Mouse (Mus musculus): ENCODE data around the gene Ppfibp1.

Gene Ppfibp1

DNA sequence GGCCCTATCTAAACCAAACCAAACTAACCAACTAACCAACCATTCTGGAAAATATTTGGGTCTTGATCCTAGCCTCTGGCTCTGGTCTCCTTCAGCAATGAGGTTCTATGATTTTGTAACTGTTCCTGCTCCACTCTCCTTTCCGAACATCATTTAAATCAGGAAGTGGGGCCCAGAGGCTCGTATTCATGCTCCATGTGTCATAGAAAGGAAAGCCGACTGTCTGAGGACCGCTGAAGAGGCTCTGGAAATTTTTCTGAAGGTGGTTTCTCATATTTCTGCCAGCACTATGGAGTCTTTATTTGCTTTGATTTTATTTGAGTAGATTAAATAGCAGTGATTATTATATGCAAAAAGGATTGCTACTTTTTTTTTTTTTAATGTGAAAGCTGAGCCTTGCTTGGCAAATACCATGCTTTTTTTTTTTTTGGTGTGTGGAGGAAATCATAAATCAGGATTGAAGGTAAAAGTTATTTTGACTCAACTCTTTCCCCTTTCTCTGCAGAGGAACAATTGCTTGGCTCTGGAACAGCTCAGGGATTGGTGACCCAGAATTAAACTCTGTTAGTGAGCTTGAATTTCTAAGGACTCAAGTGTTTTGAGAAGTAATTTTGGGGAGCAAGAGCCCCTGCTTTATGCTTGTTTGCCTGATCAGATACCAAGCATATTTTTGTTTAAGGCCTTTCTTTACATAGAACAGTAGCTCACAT, 25.4 kb downstream of the Ppfibp1 start:
- DNase-seq (ENCODE audit: low read depth) = no peak

DNA sequence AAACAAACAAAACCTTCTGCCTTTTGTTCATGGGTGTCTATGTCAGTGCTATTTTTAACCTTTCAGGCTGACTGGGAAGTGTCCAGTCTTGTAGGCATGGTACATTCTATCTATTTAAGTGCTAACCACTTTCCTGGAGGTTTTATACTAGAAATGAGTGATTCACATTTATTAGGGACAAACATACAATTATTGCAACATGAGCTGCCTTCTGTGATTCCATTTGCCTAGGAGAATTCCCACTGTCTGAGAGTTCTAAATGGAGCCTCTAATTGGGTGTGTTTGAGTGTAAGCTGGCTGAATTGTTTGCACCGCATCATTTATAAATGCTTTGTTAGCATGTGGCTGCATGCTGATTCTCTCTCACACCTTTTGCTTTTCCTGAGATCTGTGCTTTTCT, 27.5 kb downstream of the Ppfibp1 start:
- DNase-seq (ENCODE audit: low read depth) = no peak

DNA sequence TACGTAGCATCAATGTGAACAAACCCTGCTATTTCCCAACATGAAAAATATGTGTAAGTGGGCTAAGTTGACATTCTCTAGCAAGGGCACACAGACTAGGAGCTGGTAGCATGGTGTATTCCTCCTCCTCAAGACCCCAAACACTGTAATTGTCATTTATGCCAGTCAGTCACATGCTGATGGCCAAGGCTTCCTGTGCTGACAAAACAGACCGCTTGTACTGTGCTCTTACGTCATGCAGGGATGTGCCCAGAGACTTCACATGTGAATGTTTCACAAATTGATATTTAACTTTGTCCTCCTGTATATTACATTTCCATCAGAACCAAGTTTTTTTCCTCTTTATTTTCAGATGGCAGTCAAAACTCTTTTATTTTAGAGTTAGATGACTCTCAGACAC, 29.1 kb downstream of the Ppfibp1 start:
- DNase-seq (ENCODE audit: low read depth) = no peak

DNA sequence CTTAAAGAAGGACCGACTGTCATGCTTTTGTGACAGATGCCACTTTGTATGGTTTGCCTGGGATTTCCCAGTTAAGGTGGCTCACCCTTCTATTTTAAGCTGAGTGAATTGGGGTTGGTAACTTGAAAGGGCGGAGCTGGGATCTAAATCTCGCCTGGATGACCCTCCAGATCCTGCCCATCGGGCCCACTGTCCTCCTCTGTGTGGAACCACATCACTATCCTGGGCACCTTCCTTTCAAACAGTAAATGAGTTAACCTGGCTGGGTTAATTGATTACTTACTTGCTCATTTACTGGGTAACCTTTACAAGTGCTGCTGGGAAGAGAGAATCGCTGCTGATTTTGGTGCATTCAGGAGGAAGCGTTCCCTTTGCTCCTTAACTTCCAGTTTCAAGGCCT, 30.1 kb downstream of the Ppfibp1 start:
- no peak for DNase-seq (ENCODE audit: low read depth)

DNA sequence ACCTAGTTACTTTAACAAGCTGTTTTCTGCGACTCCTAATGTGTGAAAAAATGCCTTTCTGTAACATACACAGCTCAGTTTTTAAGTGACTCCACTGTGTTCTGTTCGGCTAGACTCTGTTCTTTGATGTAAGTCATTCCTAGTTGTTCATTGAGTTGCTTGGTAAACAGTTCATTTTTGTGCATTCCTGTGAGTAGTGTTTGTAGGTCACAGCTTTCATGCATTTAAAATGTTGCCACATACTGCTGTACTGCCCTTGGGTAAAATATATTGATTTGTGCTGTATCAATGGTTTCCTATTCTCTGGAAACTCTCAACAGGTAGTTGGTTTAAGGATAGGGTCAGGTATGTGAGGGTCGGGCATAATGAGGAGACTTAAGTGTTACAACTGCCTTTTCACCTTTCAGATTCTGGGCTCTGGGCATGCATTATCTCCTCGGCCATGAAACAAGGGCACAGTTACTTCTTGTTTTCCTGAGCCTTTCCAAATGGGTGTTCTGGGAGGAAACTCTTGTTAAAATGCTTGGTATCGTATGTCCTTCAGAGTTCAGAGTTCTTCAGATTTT, 38.2 kb downstream of the Ppfibp1 start:
- DNase-seq (ENCODE audit: low read depth) = no peak

DNA sequence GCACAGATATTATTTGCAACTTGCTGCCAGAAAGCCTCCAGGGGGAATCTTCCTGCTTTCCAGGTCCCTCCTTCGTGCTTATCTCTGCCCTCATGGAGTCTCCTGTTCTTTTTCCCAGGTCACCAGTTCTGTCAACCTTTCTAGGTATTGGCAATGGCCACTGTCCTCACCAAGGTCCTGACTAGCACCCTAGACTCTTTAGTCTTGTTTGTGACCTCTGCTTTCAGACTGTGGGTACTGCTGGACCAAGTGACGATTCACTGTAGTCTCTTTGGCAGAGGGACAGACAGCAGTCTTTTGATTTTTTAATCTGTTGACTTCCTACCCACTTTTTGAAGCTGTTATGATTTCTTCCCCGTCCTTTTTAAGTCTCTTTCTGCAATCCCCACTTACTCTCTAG, 39.8 kb downstream of the Ppfibp1 start:
- no peak for DNase-seq (ENCODE audit: low read depth)

DNA sequence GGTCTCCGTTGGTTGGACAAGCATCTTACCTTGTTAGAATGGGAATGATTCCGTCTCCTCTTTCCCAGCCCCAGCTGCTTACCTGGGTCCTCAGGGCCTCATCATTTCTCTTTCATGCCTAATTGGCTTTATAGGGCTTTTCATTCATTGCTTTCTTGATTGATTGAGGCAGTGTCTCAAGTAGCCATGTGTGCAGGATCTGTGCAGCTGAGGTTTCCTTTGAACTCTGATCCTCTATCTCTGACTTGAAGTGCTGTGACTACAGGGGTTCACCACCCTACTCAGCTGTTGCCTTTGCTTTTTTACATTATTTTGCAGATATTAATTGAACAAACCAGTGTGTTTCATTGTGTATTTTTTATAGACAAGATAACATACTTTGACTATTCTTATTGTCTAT, 40.7 kb downstream of the Ppfibp1 start:
- DNase-seq (ENCODE audit: low read depth) = no peak

DNA sequence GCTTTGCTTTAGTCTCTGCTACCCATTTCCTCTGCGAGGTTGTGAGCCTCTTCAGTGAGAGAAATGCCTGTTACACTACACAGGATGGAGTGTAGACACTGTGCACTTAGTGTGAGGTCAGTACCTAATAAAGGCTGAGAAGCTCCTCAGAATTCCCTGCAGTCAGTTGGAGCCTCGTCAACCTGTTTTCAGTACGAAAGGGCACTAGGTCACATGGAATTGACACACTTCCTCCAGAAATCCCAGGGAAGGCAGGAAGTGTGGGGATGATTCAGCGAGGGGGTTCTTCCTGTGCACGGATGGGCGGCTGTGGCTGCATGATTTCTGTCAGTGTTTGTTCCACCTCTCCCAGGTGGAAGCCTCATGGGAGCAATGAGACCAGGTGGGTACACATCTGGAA, 44.8 kb downstream of the Ppfibp1 start:
- no peak for DNase-seq (ENCODE audit: low read depth)

DNA sequence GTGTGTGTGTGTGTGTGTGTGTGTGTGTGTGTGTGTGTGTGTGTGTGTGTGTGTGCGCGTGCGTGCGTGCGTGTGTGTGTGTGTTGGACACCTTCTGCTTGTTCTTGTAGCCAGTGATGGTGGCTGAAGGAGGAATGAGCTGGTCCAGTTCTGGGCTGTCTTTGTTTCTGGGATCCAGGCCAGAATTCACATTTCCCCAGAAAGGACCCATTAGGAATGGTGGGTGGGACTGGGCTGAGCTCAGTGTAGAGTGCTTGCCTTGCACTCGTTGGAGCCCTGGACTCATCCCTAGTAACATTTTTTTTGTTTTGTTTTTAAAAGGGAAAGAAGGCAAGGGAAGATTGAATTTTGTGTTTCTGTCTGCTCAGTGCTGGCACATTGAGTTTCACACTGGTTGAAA, 47.7 kb downstream of the Ppfibp1 start:
- DNase-seq (ENCODE audit: low read depth) = no peak

DNA sequence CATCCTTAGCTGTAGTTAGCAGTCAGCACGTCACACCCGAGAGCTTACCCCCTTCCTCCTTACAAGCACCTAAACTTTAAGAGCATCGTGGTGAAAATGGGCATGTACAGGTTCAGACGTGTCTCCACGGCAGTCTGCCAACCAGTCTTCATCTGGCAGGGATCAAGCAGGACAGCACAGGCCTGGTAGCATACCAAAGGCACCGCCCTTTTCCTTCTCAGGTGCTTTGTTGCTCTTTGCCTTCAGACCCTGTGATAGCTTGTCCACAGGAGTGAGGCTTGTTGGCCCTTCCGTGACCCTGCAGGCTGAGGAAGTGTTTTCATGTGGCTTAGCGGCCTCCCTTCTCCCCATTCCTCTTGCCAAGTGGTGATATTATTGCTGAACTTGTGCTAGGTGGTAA, 50.7 kb downstream of the Ppfibp1 start:
- no peak for DNase-seq (ENCODE audit: low read depth)

DNA sequence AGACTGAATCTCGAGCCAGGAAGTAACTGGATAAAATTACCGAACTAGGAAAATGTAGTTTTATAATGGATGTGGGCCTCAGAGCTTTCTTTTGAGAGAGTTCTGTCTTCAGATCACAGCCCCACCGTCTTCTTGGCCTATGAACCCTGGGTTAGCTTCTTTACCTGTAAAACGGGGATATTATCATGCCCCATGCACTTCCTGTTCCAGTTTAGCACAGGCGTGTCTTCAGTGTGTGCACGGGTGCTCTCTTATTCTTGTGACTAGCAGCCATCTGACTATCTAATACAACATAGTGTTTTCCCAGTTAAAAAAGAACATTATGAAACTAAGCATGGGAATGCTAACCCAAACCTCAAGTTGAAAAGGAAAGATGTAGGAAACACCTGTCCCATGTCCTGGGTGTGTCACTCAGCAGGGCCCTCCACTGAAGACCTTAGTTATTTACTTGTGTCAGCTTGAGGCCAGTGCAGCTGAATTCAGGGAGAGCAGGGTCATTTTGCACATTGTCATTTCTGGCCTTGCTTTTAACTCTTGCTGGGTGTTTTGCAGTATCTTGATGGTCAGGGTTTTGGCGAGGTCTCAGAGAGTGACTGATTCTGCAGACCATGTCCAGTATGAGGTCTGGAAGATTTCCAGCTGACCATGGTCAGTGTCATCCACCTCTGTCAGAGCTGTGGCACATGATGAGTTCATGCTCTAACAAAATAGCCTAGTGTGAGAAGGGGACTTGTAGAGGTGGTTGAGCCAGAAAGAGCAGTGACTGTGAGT, 53.4 kb downstream of the Ppfibp1 start:
- DNase-seq (ENCODE audit: low read depth) = no peak

DNA sequence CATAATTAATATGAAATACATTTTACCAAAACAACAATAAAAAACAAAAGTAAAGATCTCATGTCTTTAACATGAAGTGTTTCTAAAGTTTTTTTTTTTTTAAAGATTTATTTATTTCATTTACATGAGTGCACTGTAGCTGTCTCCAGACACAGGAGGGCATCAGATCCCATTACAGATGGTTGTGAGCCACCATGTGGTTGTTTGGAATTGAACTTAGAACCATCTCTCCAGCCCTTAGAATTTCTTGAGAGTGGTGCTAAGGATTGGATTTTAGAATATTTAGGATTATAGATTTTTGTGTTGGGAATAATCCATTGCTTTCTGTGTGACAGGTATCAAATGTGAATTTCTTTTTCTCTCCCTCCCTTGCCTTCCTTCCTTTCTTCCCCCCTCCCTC, 55.7 kb downstream of the Ppfibp1 start:
- no peak for DNase-seq (ENCODE audit: low read depth)

DNA sequence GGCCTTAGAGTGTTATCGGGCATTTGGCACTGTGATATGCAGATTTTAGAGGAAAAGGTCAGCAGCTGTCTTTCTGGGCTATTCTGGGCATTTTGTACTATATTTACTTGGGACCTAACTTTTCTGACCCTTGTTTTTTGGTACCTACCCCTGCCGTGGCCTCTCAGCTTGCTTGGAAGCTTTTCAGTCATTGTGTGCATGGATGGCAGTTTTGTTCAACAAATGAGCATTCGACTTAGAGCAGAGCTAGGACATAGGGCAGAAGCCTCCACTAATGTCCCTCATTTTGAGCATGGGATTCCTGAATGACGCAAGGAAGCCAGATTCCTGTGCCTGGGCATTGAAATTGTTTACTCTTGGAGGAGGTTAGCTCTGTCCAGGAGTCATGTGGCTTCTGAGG, 56.5 kb downstream of the Ppfibp1 start:
- no peak for DNase-seq (ENCODE audit: low read depth)

DNA sequence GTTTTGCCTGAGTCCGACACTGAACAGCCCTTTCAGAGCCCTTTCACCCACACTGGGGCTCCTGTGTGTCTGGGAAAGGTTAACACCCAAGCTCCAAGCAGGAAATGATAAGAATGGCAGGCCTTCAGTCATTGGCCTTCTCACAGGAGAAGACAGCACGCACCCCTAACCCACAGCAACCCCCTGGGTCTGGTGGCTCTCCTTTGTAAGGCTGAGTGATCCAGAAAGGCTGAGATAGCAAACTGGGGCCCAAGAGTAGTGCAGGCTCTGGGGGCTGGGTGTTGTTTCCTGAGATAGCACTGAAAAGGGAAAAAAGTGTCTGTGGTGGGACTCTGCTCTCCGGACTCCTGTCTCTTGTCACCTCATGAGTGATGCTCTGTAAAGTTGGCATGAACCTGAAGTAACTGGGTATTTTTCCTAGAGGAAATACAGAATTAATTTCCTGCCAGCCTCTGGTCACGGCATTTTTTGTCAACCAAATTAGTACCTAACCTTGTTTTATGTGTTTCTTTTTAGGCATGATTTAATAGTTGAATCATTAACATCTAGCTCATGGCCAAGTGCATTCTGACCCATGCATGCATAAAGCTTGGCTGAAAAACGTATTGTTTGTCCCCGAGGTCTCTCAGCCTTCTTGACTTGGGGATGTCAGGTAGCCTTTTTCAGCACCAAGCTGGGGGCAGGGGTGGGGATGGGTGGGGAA, 58.2 kb downstream of the Ppfibp1 start:
- no peak for DNase-seq (ENCODE audit: low read depth)

DNA sequence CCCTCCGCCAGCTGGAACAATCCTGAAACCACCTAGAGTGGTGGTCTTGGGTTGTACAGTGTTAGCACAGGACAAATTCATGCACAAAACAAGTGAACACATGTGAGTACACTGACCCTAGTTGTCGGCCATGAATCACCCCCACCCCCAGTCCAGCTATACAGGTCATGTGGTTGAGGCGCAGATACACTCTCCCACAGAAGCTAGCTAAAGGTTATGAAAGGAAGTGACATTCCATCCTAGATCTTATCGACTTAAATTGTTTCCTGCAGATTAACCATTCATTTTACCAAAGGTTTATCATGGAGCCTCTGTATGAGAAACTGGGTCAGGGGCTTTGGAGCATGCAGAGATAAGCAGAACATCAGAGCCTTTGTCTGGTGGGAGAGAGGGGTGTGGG, 58.9 kb downstream of the Ppfibp1 start:
- no peak for DNase-seq (ENCODE audit: low read depth)

DNA sequence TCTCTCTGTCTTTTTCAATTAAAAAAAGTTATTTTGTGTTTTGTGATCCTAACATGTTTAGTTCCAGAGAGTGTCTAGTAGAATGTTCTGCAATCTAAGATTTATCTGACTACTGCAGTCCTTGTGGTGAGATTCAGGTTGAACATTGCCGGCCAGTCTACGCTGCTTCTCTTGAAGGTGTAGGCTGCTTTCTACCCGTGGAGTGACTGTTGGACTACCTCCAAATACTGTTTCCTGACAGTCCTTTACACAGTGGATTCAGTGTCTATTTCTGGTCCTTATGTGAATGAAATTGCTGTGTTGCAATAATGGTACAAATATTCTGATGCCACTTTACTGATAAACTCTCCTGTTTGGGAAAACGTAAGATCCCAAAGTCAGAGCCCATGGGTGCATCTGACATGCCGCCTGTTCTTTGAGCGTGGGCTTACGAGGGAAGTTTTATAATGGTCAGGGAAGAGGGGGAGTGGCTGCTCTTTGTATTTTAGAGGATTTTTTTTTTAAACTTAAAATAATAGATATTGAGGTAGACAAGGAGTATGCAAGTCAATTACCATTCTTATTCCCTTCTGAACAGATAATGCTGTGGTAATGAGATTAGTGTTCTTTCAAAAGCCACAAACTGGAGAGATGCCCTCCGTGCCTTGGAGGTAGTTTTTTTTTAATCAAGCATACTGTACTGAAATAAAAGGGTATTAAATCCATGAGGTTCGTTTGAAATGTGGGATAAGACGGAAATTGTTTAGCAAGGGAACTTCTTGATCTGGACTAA, 61.6 kb downstream of the Ppfibp1 start:
- no peak for DNase-seq (ENCODE audit: low read depth)

DNA sequence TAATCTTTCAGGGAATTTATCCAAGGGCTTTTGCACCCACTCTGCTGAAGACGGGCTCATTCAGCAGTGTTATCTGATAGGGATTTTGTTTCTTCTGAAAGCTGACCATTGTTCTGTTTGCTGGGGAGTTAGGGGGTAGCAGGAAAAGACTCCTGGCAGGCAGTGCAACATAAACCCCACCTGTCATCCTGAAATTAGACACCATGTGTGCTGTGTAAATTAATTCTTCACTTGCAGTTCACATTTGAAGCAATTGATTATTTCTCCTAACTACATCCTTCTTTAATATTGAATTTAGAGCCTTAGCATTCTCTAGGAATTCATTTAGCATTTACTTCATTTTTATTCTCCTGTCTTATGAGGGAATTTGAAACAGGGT, 62.2 kb downstream of the Ppfibp1 start:
- no peak for DNase-seq (ENCODE audit: low read depth)

DNA sequence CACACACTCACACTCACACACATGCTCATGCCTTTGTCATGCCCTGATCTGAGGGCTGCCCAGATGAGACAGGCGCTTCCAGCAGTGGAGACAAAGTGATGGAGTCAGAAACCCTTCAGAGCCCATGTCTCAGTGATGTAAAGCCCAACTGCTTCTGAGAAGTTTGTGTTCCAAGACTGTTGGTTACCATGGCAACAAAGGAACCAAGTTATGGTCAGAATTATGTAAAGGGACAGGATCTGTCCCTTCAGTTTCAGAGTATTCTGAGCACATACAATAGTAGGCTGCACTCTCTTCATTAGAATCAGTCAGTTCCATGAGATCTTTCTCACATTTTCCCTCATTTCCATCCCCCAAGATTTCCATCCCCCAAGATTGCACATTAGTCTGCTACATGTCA, 66.0 kb downstream of the Ppfibp1 start, which contains the start of gene 1700034J05Rik:
1700034J05Rik (minus strand) TSS at position 165 of the 400 bp plus-strand sequence.
- no peak for DNase-seq (ENCODE audit: low read depth)

DNA sequence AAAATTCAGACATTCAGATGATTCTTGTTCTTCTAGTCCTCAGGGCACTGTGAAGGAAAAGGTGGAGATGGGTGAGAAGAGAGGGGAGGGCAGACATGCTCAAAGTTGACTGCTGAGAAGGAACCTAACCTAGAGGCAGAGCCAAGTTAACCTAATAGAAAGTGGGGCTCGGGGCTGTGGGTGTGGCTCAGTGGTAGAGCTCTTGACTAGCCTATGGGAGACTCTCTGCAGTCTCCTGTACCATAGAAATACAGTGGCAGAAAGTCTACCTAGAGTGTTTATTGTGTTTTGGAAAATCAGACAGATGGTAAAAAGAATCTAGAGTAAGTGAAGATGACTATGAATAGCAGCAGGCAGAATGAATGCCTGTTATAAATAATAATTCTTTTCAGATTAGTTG, 67.2 kb downstream of the Ppfibp1 start:
- no peak for DNase-seq (ENCODE audit: low read depth)

DNA sequence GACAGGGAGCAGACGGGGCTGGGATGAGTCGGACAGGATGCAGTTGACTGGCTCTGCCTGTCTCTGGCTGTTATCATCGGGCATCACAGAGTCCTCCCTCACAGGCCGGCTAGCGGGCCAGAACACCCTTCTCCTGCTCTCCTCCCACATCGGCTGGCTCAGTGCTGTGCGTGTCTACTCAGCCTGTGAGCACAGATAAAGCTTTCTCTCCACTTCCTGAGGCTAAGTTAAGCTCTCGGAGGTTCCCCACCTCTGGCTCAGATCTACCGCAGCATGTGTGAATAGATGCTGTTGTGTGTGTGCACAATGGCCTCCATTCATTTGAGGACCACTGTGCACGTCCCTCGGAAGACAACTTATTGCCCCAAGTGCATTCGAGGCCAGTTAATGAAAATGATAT, 67.6 kb downstream of the Ppfibp1 start:
- peak; percentile 56 for DNase-seq (ENCODE audit: low read depth)

DNA sequence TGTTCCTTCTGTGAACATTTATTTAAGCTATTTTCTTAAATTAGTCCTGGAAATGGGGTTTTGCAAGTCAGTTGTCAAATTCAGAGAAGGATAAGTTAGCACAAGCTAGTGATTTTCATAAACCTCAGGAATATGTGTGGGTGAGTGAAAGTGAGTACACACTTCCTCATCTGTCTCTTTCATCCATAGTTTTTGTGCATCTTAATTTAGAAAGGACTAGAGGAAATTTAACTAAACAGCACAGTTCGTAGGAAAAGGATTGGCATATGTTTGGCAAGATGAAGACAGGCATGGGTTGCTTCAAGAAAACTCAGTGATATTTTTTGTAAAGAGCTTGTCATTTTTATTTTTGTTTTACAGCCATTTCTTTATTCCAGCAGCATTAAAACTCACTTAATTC, 68.7 kb downstream of the Ppfibp1 start:
- no peak for DNase-seq (ENCODE audit: low read depth)

DNA sequence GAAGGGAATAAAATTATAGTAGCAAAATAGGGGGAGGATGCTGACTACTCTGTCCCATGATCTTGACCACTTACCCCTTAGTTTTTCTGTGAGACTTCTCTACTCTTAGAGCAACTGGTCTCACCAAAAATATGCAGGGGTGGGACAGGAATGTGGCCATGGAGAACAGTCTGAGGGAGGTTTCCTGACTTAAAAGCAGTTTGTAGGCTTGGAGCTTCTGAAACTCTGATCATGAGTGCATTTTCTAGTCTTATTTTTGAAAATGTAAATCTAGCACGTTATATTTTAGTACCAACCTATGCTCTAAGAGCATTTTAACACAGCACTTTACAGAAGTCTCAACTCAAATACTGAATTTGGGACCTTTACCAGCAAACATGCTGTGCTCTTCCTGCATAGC, 70.4 kb downstream of the Ppfibp1 start:
- no peak for DNase-seq (ENCODE audit: low read depth)
